Mouse (Mus musculus): ENCODE data around the gene Olfr15.

GRCm38 (mm10) chr16:3829727-3830126 lies 951 bp upstream of the Olfr15 start:
- TF ChIP-seq CTCF (IDR thresholded peaks at IDR 0.05; ENCODE audit: low read depth, low read length) (no peak), EP300 (IDR thresholded peaks at IDR 0.05; ENCODE audit: insufficient read depth, low read depth, low read length) (no peak)

Data from ES-Bruce4 (cell line).